Mouse (Mus musculus) intestine, embryonic 15.5 days (tissue): ENCODE results near the gene Ube2t. TPM values are rescaled to one million over a fixed set of nuclear protein-coding genes. Genes with fewer than 3 reads are reported as not detected.

Experiments used
- ATAC-seq: fragments of 200-750 bp; cut with Nextera tagmentation; 2 replicates; pipeline ENCODE4 v1.8.0; 2017; ENCODE audit warnings: moderate TSS enrichment, moderate library complexity
- H3K27ac ChIP-seq: fragments of 300-500 bp; sonication (generic); 2 replicates; pipeline ENCODE4 v1.5.1; 2015; ENCODE audit warnings: mild to moderate bottlenecking, inconsistent platforms
- H3K27me3 ChIP-seq: fragments of 300-500 bp; sonication (generic); replicated peaks from 2 replicates; pipeline ENCODE4 v1.6.1; 2015; ENCODE audit warnings: inconsistent platforms
- H3K36me3 ChIP-seq: fragments of 300-500 bp; sonication (generic); 2 replicates; pipeline ENCODE4 v1.6.1; 2015; ENCODE audit warnings: inconsistent platforms
- H3K4me1 ChIP-seq: fragments of 300-500 bp; sonication (generic); replicated peaks from 2 replicates; pipeline ENCODE4 v1.6.1; 2015; ENCODE audit warnings: inconsistent platforms
- H3K4me2 ChIP-seq: fragments of 300-500 bp; sonication (generic); replicated peaks from 2 replicates; pipeline ENCODE4 v1.6.1; 2015; ENCODE audit warnings: mild to moderate bottlenecking, inconsistent platforms
- H3K4me3 ChIP-seq: fragments of 300-500 bp; sonication (generic); replicated peaks from 2 replicates; pipeline ENCODE4 v1.5.1; 2015; ENCODE audit warnings: inconsistent platforms
- H3K9ac ChIP-seq: fragments of 300-500 bp; sonication (generic); 2 replicates; pipeline ENCODE4 v1.6.1; 2015; ENCODE audit warnings: inconsistent platforms
- H3K9me3 ChIP-seq: fragments of 300-500 bp; sonication (generic); 2 replicates; pipeline ENCODE4 v1.6.1; 2016; ENCODE audit warnings: inconsistent platforms
- WGBS: fragments of 180-500 bp; shearing (Covaris S2); methylation state at CpG from one replicate; pipeline ENCODE4 v1.1.7; 2015; 5-methylcytosine and 5-hydroxymethylcytosine counted together
- polyA plus RNA-seq: library from polyadenylated mRNA; unstranded; fragments of >200 nt; fragmentation: Nextera tagmentation; extraction: Ambion mirVana; gene quantifications from 2 replicates; pipeline ENCODE4 v1.2.1, GENCODE M21; 2015

Ube2t gene
- polyA plus RNA-seq, 1 experiment from 2014 or later, result 31.9 TPM

DNA sequence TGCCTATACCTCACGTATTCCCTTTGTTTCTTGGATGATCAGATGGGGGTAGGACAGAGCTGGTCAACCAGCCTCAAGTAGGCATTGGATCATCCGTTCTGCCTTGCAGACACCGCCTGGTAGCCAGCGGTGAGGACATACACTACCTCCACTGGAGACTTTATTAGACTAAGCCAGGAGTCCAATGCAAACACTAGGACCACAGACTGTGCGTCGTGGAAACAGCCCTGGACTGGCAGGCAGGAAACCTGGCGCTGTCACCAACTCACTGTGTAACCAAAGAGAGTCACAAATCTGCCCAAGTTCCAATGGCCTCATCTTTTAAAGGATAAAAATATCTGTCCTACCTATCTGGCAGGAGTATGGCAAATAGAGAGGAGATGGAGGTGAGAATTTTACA lies 34.1 kb downstream of the Ube2t start:
- H3K4me2 ChIP-seq, result no peak overlapping the region
- H3K4me1 ChIP-seq, result no peaks in the 10 kb centered on the region; the same call in 1 of the 2 replicates
- H3K27ac ChIP-seq, result no peak overlapping the region
- H3K27me3 ChIP-seq, result no peaks in the 10 kb centered on the region; the same call in 1 of the 2 replicates
- no peak for ATAC-seq
- no peaks in the 10 kb centered on the region for H3K9me3 ChIP-seq
- H3K36me3 ChIP-seq, result no peaks in the 10 kb centered on the region
- 85% methylated on average over 7 of the region's 7 CpGs for WGBS
- no peak overlapping the region for H3K4me3 ChIP-seq
- no peak overlapping the region for H3K9ac ChIP-seq

DNA sequence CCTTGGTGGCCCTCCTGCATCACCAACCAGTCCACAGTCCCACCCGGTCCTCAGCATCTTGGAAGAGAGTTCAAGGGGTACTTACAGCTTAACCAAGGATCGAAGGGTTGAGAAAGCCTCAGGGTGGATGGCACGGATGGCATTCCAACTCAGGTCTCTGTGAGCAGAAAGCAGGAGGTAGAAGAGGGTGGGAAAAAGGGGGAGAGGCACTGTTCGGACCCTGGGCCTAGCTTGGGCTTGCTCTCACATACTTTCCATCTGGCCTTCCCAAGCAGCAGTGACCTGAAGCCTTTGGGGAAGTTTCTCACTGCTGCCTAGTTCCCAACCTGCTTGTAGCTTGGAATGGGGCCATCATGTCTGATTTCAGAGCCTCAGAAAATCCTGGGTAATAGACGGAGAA lies 35.2 kb downstream of the Ube2t start:
- no peaks in the 10 kb centered on the region for H3K9me3 ChIP-seq
- no peak overlapping the region for H3K27ac ChIP-seq
- H3K27me3 ChIP-seq, result no peaks in the 10 kb centered on the region; the same call in 1 of the 2 replicates
- H3K4me2 ChIP-seq, result no peak overlapping the region
- no peaks in the 10 kb centered on the region for H3K4me1 ChIP-seq
- no peaks in the 10 kb centered on the region for H3K36me3 ChIP-seq
- H3K4me3 ChIP-seq, result no peak overlapping the region
- 62% methylated on average over 5 of the region's 5 CpGs for WGBS
- no peak overlapping the region for H3K9ac ChIP-seq
- ATAC-seq, result no peak

DNA sequence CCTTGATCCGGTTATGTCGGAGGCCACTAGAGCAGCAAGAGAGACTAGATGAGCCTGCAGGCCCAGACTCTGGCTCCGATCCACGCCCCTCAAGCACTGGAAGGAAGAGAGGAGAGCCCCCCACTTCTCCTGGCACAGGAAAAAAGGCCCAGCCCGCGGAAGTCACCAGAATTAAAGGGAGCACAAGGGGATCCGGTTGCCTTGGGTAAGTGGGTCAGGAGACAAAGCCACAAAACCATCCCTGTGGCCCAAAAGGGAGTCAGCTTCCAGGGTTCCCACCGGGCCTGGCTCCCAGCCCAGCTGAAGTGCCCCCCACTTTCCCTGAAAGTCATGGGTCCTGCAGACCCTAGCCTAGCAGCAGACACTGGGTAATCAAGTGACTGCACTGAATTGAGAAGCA lies 35.9 kb downstream of the Ube2t start:
- H3K36me3 ChIP-seq, result no peaks in the 10 kb centered on the region
- ATAC-seq, result no peak
- no peak overlapping the region for H3K4me3 ChIP-seq
- H3K27me3 ChIP-seq, result no peaks in the 10 kb centered on the region; the same call in 1 of the 2 replicates
- no peak overlapping the region for H3K9ac ChIP-seq
- no peaks in the 10 kb centered on the region for H3K9me3 ChIP-seq
- no peak overlapping the region for H3K4me2 ChIP-seq
- WGBS, result 82% methylated on average over 8 of the region's 8 CpGs
- no peaks in the 10 kb centered on the region for H3K4me1 ChIP-seq
- no peak overlapping the region for H3K27ac ChIP-seq

DNA sequence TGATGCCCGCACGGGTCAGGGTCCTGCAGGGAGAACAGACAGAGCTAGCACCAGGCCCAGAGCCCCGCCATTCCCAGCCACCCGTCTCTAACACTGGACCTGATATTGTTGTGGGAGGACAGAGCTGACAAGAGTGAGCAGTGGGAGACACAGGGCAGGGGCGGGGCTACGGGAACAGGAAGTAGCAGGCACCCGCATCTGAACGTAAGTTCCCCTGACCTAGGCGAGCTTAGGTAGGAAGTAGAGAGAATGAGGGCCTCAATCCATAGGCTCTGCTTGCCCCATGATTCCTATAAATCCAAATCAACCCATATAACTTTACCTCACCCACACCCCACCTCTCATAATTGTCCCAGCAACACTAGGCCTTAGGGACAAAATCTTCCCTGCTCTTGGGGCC lies 38.2 kb downstream of the Ube2t start:
- Histone ChIP-seq H3K9me3 (no peaks in the 10 kb centered on the region), H3K4me2 (no peak overlapping the region), H3K9ac (no peak overlapping the region), H3K36me3 (no peaks in the 10 kb centered on the region), H3K4me1 (no peaks in the 10 kb centered on the region), H3K27me3 (no peaks in the 10 kb centered on the region; the same call in 1 of the 2 replicates), H3K27ac (no peak overlapping the region), H3K4me3 (no peak overlapping the region)
- WGBS, result 75% methylated on average over 9 of the region's 9 CpGs
- no peak for ATAC-seq

DNA sequence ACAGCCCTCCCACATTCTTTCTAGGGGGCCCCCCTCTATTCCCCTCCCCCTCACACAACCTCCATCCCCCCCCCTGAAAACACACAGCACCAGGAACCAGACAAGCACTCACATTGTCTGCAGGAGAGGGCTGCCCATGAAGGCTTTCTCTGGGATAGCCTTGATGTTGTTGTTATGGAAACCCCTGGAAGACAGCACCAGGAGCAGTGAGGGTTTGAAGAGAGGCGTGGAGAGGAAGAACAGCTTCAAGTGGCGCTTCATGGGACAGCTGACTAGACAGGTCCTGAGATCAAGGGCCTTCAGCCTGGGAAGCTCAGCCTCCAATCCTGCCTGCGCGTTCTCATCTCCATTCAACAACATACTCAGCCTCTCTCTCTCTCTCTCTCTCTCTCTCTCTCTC lies 41.0 kb downstream of the Ube2t start:
- Histone ChIP-seq H3K4me1 (no peaks in the 10 kb centered on the region), H3K36me3 (no peaks in the 10 kb centered on the region), H3K9me3 (no peaks in the 10 kb centered on the region), H3K27me3 (no peaks in the 10 kb centered on the region), H3K9ac (no peak overlapping the region), H3K4me3 (no peak overlapping the region), H3K4me2 (no peak overlapping the region), H3K27ac (no peak overlapping the region)
- 45% methylated on average over 4 of the region's 4 CpGs for WGBS
- ATAC-seq, result no peak

DNA sequence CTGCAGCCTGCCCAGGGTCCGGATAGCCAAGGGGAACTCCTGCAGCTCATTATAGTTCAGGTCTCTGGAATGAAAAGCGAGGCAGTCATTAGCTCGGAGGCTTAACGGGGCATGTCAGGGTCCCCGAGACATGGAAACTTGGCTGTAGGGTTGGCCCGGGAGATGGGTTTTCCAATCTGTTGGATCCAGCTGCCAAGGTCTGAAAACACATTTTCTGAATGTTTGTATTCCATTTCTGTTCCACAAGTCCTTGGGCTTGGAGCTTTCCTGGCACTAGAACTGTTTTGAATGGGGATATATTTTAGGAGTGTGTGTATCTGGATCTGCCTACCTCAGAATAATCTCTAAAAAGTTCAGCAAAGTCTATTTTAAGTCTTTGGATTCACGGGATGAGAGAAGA lies 43.3 kb downstream of the Ube2t start:
- Histone ChIP-seq H3K4me2 (no peak overlapping the region), H3K36me3 (no peaks in the 10 kb centered on the region), H3K27ac (no peak overlapping the region), H3K4me1 (no peaks in the 10 kb centered on the region), H3K9me3 (no peaks in the 10 kb centered on the region), H3K27me3 (no peaks in the 10 kb centered on the region), H3K4me3 (no peak overlapping the region), H3K9ac (no peak overlapping the region)
- ATAC-seq, result no peak
- WGBS, result 75% methylated on average over 7 of the region's 7 CpGs

DNA sequence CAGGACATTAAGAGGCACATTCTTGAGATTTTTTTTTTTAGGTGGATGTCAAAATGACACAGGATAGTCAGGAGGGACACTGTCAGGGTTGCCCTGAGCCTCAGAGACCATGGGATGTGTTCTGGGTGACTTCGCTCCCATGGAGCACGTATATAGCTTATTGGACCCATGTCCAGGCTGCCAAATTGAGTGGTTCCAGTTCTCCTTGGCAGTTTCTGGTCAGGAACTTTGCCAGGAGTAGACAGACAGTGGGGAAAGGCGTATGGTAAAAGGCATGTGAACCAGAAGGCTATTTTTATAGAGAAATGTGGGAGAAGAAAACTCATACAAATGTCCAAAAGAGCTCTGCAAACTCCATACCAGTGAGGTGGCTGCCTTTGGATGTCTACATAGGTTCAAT lies 47.5 kb downstream of the Ube2t start:
- Histone ChIP-seq H3K4me2 (no peak overlapping the region), H3K9ac (no peak overlapping the region), H3K4me3 (no peak overlapping the region), H3K4me1 (no peaks in the 10 kb centered on the region), H3K27me3 (no peaks in the 10 kb centered on the region), H3K27ac (no peak overlapping the region), H3K36me3 (no peaks in the 10 kb centered on the region), H3K9me3 (no peaks in the 10 kb centered on the region)
- WGBS, result 73% methylated on average over 3 of the region's 3 CpGs
- ATAC-seq, result no peak

DNA sequence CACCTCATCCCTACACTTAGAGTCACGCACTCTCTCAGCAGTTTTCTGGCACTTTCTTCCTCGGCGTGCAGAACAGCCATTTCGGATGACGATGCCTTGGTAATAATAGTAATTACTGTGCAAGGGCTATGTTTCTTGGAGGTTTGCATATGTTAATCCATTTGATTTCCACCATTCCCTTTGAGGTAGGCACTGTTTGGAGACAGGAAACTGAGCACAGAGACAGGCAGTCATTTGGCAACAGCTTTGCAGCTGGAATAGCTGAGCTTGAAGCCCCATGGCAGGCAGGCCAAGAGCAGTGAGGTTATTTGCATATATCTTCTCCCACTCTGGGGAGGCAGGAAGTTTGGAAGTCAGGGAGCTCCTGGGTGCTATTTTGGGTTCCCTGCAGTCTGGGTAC lies 49.5 kb downstream of the Ube2t start:
- Histone ChIP-seq H3K27me3 (no peaks in the 10 kb centered on the region), H3K9me3 (no peaks in the 10 kb centered on the region), H3K4me2 (no peak overlapping the region), H3K4me1 (no peaks in the 10 kb centered on the region), H3K27ac (no peak overlapping the region), H3K36me3 (no peaks in the 10 kb centered on the region), H3K9ac (no peak overlapping the region), H3K4me3 (no peak overlapping the region)
- WGBS, result 91% methylated on average over 5 of the region's 5 CpGs
- no peak for ATAC-seq

DNA sequence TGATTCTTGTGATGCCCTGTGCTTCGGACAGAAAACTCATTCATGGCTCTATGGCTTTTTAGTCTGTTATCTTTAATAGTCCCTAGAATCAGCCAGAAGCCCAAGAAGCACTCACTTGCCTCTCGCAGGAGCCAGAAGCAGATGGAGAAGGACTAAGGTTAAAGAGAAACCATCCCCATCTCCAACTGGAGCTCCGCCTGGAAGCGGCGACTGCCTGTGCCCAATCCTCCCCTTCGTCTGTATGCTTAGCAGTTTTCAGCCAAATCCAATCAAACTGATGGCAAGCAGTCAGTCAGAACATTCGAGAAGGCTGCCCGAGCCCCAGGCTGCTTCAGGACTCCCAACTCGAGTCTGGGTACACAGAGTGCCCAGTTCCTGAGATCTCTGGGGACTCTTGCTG lies 50.1 kb downstream of the Ube2t start:
- no peak overlapping the region for H3K27ac ChIP-seq
- no peak overlapping the region for H3K4me2 ChIP-seq
- ATAC-seq, result no peak
- no peaks in the 10 kb centered on the region for H3K9me3 ChIP-seq
- no peak overlapping the region for H3K4me3 ChIP-seq
- 84% methylated on average over 9 of the region's 9 CpGs for WGBS
- H3K9ac ChIP-seq, result no peak overlapping the region
- no peaks in the 10 kb centered on the region for H3K36me3 ChIP-seq
- no peaks in the 10 kb centered on the region for H3K27me3 ChIP-seq
- H3K4me1 ChIP-seq, result no peaks in the 10 kb centered on the region

DNA sequence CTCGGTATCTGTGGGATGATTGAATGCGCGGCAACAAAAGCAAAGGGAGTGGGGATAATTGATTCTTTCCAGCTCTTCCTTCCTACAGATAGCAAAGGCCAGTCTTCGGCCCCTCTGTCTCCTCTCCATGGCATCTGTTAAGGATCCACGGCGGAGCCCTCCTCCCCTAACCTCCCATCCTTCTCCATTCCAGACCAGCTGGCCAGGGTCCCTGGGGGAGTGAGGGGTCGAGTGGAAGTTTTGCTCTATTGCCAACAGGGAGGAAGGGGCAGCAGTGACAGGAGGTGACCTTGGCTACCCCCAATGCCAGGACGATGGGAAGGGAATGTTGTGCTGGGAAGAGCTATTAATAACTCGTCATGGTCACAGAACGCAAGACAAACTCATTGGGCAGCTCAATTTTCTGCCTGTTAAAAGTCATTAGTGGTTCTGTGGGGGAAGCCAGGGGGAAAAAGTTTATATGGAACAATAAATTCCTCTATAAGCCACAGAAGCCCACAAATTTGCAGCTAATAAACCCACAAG lies 52.6 kb downstream of the Ube2t start:
- Histone ChIP-seq H3K27ac (no peak overlapping the region), H3K27me3 (no peaks in the 10 kb centered on the region), H3K4me1 (peaks cover 7% of the 10 kb centered on the region), H3K9ac (no peak overlapping the region), H3K4me2 (no peak overlapping the region), H3K4me3 (no peak overlapping the region), H3K9me3 (no peaks in the 10 kb centered on the region), H3K36me3 (no peaks in the 10 kb centered on the region)
- 50% methylated on average over 10 of the region's 10 CpGs for WGBS
- no peak for ATAC-seq

DNA sequence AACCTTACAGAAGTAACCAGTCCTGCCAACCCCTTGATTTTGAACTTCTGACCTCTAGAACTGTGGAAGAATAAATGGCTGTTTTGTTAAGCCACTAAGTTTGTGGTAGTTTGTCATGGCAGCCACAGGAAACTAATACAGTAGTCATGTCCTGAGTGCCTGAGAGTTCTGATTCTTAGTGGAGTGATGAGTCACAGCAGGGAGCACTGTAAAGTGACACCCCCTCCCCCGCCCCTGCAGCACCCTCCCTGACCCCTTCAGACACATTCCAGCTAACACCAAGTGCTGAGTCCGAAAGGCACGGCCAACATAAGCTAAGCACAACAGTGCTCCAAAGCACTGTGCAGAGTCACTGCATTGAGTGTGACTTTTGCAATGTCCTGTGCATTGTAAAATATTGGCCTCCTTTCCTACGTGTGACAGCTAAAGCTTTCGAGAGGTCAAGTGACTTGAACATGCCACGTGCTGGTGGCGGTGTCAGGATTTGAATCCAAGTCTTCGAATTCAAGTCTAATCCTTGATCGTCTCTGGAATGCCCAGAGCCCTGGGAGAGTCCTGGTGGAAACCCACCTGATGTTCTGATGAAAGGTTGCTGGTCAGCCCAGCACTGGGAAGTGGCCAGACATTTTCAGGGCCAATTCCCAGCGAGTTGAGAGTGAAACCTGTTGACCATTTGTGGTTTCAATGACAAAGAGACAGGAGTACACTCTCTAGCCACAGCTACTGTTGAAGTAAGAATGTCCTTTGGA lies 54.7 kb downstream of the Ube2t start:
- H3K27me3 ChIP-seq, result no peaks in the 10 kb centered on the region
- peaks cover 27% of the 10 kb centered on the region for H3K4me1 ChIP-seq
- H3K9me3 ChIP-seq, result no peaks in the 10 kb centered on the region
- no peak overlapping the region for H3K4me3 ChIP-seq
- no peak overlapping the region for H3K4me2 ChIP-seq
- no peak for ATAC-seq
- no peak overlapping the region for H3K9ac ChIP-seq
- 76% methylated on average over 10 of the region's 10 CpGs for WGBS
- H3K27ac ChIP-seq, result no peak overlapping the region
- H3K36me3 ChIP-seq, result no peaks in the 10 kb centered on the region

DNA sequence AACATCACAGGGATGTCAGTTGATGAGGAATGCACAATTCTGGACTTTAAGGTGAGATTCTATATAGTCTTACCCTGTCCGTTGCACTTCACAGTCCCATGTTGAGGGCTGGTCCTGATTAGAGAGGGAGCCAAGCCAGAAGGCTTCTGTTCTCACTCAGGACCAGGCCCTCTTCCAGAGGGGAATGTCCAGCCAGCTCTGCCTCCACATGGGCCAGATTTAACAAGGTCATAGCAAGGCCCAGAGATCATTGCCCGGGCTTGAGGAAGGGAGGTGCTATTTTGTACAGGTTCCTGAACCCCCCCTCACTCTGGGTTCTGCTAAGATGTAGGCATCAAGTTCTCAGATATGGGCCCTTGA lies 55.3 kb downstream of the Ube2t start:
- H3K9ac ChIP-seq, result no peak overlapping the region
- no peak overlapping the region for H3K27ac ChIP-seq
- H3K4me1 ChIP-seq, result peaks cover 27% of the 10 kb centered on the region
- H3K36me3 ChIP-seq, result no peaks in the 10 kb centered on the region
- WGBS, result 85% methylated on average over 2 of the region's 2 CpGs
- no peaks in the 10 kb centered on the region for H3K27me3 ChIP-seq
- ATAC-seq, result no peak
- H3K4me2 ChIP-seq, result no peak overlapping the region
- H3K4me3 ChIP-seq, result no peak overlapping the region
- no peaks in the 10 kb centered on the region for H3K9me3 ChIP-seq

DNA sequence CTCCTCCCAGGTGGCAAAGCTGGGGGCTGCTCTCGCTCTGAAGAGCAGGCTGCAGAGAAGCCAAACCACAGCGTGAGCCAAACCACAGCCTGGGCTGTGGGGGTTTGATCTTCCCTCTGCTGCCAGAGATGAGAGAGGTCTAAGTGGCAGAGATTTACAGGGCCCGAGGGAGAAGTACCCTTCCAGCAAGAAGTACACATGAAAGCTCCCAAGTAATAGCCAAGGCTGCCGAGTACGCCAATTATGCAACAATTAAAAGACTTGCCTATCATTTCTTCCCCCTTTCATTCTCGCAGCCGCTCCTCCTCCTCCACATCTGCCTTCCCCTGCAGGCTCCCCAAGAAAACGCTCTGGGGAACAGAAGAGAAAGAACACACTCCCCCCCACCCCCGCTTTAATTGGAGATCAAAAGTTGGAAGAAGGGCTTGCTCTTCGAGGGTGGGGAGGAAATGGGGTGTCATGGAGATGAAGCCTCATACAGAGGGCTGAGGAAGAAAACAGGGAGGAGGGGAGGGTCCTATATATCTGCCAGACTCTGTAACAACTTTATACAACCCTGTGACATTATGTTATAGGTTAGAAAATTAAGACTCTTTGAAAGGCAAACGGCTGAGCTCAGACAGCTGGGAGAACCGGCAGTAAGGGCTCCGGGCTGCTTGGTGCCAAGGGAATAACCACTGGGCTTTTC lies 56.9 kb downstream of the Ube2t start:
- no peaks in the 10 kb centered on the region for H3K36me3 ChIP-seq
- H3K9me3 ChIP-seq, result no peaks in the 10 kb centered on the region
- peaks cover 27% of the 10 kb centered on the region for H3K4me1 ChIP-seq
- H3K4me2 ChIP-seq, result no peak overlapping the region
- no peak overlapping the region for H3K9ac ChIP-seq
- H3K27ac ChIP-seq, result no peak overlapping the region
- 28% methylated on average over 13 of the region's 13 CpGs for WGBS
- no peaks in the 10 kb centered on the region for H3K27me3 ChIP-seq
- ATAC-seq, result no peak
- no peak overlapping the region for H3K4me3 ChIP-seq
